Mouse (Mus musculus): ENCODE measurements at regions not wholly inside any gene's neighbourhood (a gene's known extent, or its start where the extent isn't known, plus 50 kb on each side); places are given as distances from the start of the nearest gene placed in this dataset.

- H3K9ac ChIP-seq (replicated peaks) = no peak overlapping the region
- 14% methylated on average over 6 of the region's 6 CpGs for WGBS (ENCODE audit: insufficient replicate concordance)
- 0 out of 4 replicates have a peak, but pooled peaks cover 0 to 1% of the 10 kb centered on the region in 2 experiments for H3K4me1 ChIP-seq (replicated peaks; ENCODE audit: control insufficient read depth in 2 of 2, insufficient read depth in 2 of 2, low read length in 1 of 2)
- DNase-seq (ENCODE audit: low read depth in 3 of 3, low spot score in 3 of 3) (no peak), ATAC-seq (ENCODE audit: insufficient read depth) (no peak)
- H3K4me2 ChIP-seq (ENCODE audit: low read depth) = peak overlapping the region; percentile 47; the same call in 1 of the 2 replicates
- no peaks in the 10 kb centered on the region for H3K36me3 ChIP-seq (replicated peaks; ENCODE audit: control insufficient read depth, insufficient read depth, low read depth)
- no peak overlapping the region for H3K4me3 ChIP-seq (ENCODE audit: insufficient read depth in 1 of 2, low read depth in 2 of 2, low read length in 2 of 2)
- no peaks in the 10 kb centered on the region for H3K9me3 ChIP-seq (ENCODE audit: control insufficient read depth, low read length)
- H3K27ac ChIP-seq = no peak overlapping the region
- TF ChIP-seq EP300 (IDR thresholded peaks at IDR 0.05; ENCODE audit: low read depth) = no peak
- TF ChIP-seq CTCF (IDR thresholded peaks at IDR 0.05; ENCODE audit: low read depth) = no peak
- H3K27me3 ChIP-seq (ENCODE audit: control insufficient read depth, insufficient read depth, low read length) = no peaks in the 10 kb centered on the region
Observed at GRCm38 (mm10) chr2:160452239-160452530, 85.3 kb upstream of the Mafb start.

- H3K4me3 ChIP-seq (ENCODE audit: insufficient read depth in 1 of 2, low read depth in 2 of 2, low read length in 2 of 2) = no peak overlapping the region
- no peaks in the 10 kb centered on the region for H3K9me3 ChIP-seq (ENCODE audit: control insufficient read depth, low read length)
- no peaks in the 10 kb centered on the region for H3K36me3 ChIP-seq (replicated peaks; ENCODE audit: control insufficient read depth, insufficient read depth, low read depth)
- DNase-seq (ENCODE audit: low read depth in 3 of 3, low spot score in 3 of 3) = no peak
- WGBS (ENCODE audit: insufficient replicate concordance) = 72% methylated on average over 6 of the region's 6 CpGs
- 0 out of 4 replicates have a peak, but pooled peaks cover 0 to 1% of the 10 kb centered on the region in 2 experiments for H3K4me1 ChIP-seq (replicated peaks; ENCODE audit: control insufficient read depth in 2 of 2, insufficient read depth in 2 of 2, low read length in 1 of 2)
- H3K27me3 ChIP-seq (ENCODE audit: control insufficient read depth, insufficient read depth, low read length) = no peaks in the 10 kb centered on the region
- no peak overlapping the region for H3K9ac ChIP-seq (replicated peaks)
- TF ChIP-seq EP300 (IDR thresholded peaks at IDR 0.05; ENCODE audit: low read depth) (no peak), CTCF (IDR thresholded peaks at IDR 0.05; ENCODE audit: low read depth) (no peak)
- ATAC-seq (ENCODE audit: insufficient read depth) = no peak
- no peak overlapping the region for H3K4me2 ChIP-seq (ENCODE audit: low read depth)
- H3K27ac ChIP-seq = no peak overlapping the region
Observed at GRCm38 (mm10) chr2:160452730-160453129, 85.9 kb upstream of the Mafb start.

- Histone ChIP-seq H3K4me2 (ENCODE audit: low read depth) (no peak overlapping the region), H3K27ac (no peak overlapping the region), H3K9me3 (ENCODE audit: control insufficient read depth, low read length) (no peaks in the 10 kb centered on the region), H3K36me3 (replicated peaks; ENCODE audit: control insufficient read depth, insufficient read depth, low read depth) (no peaks in the 10 kb centered on the region), H3K4me3 (ENCODE audit: insufficient read depth in 1 of 2, low read depth in 2 of 2, low read length in 2 of 2) (no peak overlapping the region), H3K9ac (replicated peaks) (no peak overlapping the region), H3K4me1 (replicated peaks; ENCODE audit: control insufficient read depth in 2 of 2, insufficient read depth in 2 of 2, low read length in 1 of 2) (0 out of 4 replicates have a peak, but pooled peaks cover 0 to 1% of the 10 kb centered on the region in 2 experiments), H3K27me3 (ENCODE audit: control insufficient read depth, insufficient read depth, low read length) (no peaks in the 10 kb centered on the region)
- WGBS (ENCODE audit: insufficient replicate concordance) = 59% methylated on average over 10 of the region's 10 CpGs
- no peak for TF ChIP-seq EP300 (IDR thresholded peaks at IDR 0.05; ENCODE audit: low read depth)
- TF ChIP-seq CTCF (IDR thresholded peaks at IDR 0.05; ENCODE audit: low read depth) = no peak
- DNase-seq (ENCODE audit: low read depth in 3 of 3, low spot score in 3 of 3) (no peak), ATAC-seq (ENCODE audit: insufficient read depth) (no peak)
Observed at GRCm38 (mm10) chr2:160455617-160456016, 88.8 kb upstream of the Mafb start.

DNA sequence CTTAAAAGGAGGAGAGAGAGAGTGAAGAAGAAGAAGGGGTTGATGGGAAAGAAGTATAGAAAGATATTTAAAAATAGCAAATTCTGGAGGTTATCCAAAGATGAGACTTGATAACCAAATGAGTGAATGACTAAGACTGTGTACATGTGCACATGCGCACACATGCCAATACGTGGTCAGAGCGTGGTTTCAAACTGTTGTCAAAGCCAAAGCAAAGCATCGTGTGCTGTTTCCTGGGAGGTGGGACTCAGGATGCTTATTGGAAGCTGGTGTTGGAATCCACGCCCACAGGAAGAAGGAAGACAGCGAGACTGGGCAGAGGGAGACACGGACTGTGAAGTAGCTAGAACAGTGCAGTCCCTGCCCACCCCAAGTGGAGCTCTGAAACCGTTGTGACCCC is 89.8 kb upstream of the Mafb start:
- Histone ChIP-seq H3K4me2 (ENCODE audit: low read depth) (no peak overlapping the region), H3K27me3 (ENCODE audit: control insufficient read depth, insufficient read depth, low read length) (no peaks in the 10 kb centered on the region), H3K36me3 (replicated peaks; ENCODE audit: control insufficient read depth, insufficient read depth, low read depth) (no peaks in the 10 kb centered on the region), H3K4me3 (ENCODE audit: insufficient read depth in 1 of 2, low read depth in 2 of 2, low read length in 2 of 2) (no peak overlapping the region), H3K27ac (no peak overlapping the region), H3K9ac (replicated peaks) (no peak overlapping the region), H3K4me1 (replicated peaks; ENCODE audit: control insufficient read depth in 2 of 2, insufficient read depth in 2 of 2, low read length in 1 of 2) (no peaks in the 10 kb centered on the region), H3K9me3 (ENCODE audit: control insufficient read depth, low read length) (no peaks in the 10 kb centered on the region)
- ATAC-seq (ENCODE audit: insufficient read depth) (no peak), DNase-seq (ENCODE audit: low read depth in 3 of 3, low spot score in 3 of 3) (no peak)
- TF ChIP-seq CTCF (IDR thresholded peaks at IDR 0.05; ENCODE audit: low read depth) = no peak
- TF ChIP-seq EP300 (IDR thresholded peaks at IDR 0.05; ENCODE audit: low read depth) = no peak
- WGBS (ENCODE audit: insufficient replicate concordance) = 38% methylated on average over 8 of the region's 8 CpGs

DNA sequence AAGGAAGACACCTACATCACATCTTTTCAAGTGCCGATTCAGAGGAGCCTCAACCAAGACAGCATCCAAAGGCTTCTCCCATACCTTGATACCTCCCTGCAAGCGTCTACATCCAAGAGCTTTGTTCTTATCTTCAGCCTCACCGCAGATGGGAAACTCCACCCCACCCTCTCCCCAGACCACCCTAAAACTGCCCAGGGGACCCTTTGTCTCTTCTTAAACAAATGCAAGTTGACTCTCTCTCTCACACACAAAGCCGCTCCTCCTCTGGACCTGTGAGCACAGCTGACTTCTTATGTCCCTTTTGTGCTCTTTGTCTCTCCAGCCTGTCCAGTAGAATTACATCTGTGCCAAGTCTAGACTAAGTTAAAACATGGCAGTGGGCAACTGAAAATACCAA is 104.7 kb upstream of the Mafb start:
- H3K9ac ChIP-seq (replicated peaks) = no peak overlapping the region
- ATAC-seq (ENCODE audit: insufficient read depth) (no peak), DNase-seq (ENCODE audit: low read depth in 3 of 3, low spot score in 3 of 3) (no peak)
- H3K4me2 ChIP-seq (ENCODE audit: low read depth) = no peak overlapping the region
- H3K36me3 ChIP-seq (replicated peaks; ENCODE audit: control insufficient read depth, insufficient read depth, low read depth) = no peaks in the 10 kb centered on the region
- 67% methylated on average over 4 of the region's 4 CpGs for WGBS (ENCODE audit: insufficient replicate concordance)
- H3K4me3 ChIP-seq (ENCODE audit: insufficient read depth in 1 of 2, low read depth in 2 of 2, low read length in 2 of 2) = no peak overlapping the region
- TF ChIP-seq EP300 (IDR thresholded peaks at IDR 0.05; ENCODE audit: low read depth) (no peak), CTCF (IDR thresholded peaks at IDR 0.05; ENCODE audit: low read depth) (no peak)
- H3K4me1 ChIP-seq (replicated peaks; ENCODE audit: control insufficient read depth in 2 of 2, insufficient read depth in 2 of 2, low read length in 1 of 2) = no peaks in the 10 kb centered on the region
- no peak overlapping the region for H3K27ac ChIP-seq
- H3K27me3 ChIP-seq (ENCODE audit: control insufficient read depth, insufficient read depth, low read length) = no peaks in the 10 kb centered on the region
- H3K9me3 ChIP-seq (ENCODE audit: control insufficient read depth, low read length) = no peaks in the 10 kb centered on the region

Measured in liver, embryonic 14.5 days (tissue).